Mouse (Mus musculus): ENCODE data around the gene Esr2.

Gene Esr2

DNA sequence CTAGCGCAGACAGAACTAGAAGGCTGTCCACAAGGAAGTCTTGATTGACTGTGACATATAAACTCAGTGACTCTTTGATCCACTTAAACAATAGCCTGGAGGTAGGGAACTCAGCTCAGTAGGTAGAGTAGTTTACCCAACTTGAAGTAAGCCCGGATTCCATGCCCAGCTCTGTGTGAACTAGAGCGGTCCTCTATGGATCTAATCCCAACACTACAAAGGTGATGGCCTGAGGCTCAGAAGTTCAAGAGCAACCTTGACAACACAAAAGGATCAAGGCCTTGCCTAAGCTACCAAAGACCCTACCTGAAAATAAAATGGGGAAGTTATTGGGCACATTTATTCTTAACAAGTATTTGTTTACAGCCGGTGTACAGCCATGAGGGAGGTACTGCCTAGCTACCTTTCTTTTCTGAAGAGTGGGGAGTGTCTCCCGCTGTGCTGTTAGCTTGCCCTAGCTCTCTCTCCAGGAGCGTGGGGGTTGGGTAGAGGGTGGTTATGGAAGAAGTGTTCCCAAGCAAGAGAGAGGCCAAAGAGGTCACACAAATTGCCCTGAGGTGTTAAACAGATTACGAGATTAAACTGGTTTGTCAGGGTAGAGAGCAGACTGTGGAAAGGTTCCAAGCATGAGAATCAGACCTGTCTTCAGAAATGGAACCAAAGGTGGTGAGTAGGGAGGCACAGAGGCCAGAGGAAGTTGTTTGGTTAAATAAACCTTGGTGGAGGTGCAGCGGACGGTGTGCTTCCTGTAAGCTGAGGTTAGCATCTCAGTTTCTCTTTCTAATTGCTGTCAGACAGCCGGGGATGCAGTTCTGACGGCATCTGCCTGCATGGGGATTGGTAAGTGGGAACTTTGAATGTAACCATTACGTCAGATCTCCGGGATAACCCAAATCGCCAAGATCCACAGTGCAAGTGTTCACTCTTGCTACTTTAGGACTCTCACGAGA is 90.8 kb downstream of the Esr2 start:
- peak; percentile 33 to 34 for DNase-seq (ENCODE audit: low spot score in 2 of 2)

DNA sequence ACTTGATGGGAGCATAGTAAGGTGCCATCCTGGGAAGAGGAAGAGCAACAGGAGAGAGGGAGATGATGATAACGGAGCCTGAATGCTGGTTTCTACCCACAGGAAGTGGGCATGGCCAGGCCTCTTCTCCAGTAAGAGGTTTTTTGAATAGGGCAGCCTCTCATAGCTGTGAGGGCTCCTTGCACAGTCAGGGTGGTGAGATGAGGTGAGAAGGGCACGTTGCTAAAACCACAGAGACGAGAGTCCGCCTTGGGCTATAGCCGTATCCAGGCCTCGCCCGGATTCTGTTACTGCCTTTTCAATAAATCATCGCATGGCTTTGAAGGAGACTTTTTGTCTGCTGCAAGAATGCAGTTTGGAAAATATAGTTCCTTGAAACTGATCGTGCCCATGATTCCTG is 92.0 kb downstream of the Esr2 start:
- no peak for DNase-seq (ENCODE audit: low spot score in 2 of 2)

DNA sequence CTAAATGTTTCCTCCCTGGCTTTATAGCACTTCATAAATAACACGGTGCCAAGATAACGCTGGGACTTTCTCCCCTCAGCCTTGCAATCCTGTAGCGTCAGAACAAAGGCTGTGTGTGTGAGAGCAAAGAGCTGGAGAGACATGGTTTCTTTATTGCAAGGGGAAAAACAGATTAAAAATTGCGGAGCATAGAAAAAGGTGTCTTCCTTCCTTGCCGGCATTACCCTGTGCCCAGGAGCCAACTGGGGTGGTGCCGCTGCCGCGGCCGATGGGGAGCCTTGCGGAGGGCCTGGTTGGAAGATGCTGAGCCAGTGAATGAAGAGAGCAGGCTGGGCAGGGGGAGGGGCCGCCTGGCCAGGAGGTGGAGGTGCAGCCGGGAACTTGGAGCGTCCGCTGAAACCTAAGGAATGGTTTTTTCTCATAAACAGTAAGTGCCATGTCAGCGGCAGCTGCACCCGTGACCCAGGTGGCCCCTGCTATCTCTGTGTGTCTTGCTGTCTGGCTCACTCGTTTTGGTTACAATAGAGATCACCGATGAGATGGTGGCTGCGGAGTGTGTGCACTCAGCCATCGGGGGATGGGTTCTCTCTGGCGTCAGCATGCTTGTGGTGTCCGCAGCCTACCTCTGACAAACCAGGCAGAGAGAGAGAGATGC is 95.4 kb downstream of the Esr2 start:
- no peak for DNase-seq (ENCODE audit: low spot score in 2 of 2)

DNA sequence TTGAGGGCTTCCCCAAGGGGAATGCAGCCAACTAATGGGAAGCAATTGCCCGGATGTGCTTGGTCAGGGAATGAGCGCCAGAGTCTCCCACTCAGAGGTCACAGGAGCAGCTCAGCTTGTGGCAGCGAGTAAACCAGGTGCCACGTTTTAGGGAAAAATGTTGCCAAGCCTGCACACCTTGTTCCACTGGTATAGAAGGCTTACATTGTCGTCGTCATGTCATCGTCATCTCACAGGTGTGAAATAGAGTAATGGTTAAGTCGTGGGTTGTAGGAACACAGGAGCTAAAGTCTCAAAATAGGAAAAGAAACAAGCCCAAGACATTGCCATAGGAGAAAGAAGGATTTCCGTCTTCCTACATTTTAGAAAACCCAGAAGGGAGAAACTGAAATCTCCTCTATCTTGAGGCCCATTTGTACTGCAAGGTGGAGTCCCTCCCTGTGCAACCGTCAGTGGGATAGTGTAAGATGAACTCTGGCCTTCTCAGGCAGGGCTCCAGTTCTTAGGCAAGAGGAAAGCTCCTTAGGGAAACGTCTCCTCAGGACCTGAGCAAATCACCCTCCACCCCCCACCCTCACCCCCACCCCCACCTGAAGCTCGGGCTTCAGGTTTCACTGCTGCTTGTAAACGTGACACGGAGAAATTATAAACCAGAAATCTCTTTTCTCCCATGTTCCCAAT is 96.0 kb downstream of the Esr2 start:
- DNase-seq (ENCODE audit: low spot score in 2 of 2): peak in 1 of 2 experiments; percentile 52

DNA sequence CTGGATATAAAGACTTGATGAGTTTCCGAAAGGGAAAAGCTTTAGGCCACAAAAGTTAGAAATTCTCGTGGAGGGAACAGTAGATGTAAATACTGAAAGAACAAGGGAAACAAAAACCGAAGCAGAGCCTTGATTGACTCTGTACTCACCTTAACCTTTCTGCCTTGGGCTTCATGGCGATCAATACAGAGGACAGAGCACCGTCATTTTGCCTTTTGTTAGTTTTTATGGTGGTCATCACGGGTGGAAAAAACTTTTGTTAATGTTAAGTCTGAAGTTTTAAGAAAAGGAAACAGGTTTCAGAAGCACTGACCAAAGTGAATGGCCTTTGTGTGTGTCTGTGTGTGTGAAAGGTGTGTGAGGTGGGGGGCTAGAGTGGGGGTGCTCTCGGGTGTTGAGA is 103.1 kb downstream of the Esr2 start:
- no peak for DNase-seq (ENCODE audit: low spot score in 2 of 2)

DNA sequence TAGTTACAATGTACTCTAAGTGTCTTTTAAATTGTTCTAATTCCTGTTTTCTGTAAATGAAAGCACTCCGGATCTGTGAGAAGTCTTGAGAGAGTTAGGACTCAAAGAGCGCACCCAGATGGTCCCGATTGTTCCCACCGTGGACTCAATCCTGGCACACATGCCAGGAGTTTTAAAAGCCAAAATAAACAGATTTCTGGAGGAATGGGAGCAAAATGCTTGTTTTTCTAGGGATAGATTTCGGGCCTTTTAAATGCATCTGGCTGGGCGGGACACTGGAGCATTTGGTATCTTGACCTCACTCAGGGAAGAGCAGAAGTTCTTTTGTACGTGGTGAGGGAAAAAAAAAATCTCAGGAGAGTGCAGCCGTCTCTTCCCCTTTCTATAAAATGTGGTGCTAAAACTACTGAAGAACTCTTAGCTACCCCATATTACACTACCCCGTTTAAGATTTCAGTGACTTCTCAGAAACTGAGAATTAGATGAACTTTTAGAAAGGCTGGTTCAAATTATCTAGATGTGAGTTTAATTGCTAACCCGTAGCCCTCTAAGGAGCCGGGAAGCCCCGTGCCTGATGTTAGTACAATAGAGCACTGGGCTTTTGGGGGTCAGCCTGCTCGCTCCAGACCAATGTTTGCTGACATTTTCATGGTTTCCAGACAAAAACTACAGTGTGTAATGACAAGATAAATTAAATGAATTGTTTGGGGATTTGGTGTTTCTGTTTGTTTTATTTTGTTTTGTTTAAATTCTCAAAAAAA is 103.8 kb downstream of the Esr2 start:
- no peak for DNase-seq (ENCODE audit: low spot score in 2 of 2)

DNA sequence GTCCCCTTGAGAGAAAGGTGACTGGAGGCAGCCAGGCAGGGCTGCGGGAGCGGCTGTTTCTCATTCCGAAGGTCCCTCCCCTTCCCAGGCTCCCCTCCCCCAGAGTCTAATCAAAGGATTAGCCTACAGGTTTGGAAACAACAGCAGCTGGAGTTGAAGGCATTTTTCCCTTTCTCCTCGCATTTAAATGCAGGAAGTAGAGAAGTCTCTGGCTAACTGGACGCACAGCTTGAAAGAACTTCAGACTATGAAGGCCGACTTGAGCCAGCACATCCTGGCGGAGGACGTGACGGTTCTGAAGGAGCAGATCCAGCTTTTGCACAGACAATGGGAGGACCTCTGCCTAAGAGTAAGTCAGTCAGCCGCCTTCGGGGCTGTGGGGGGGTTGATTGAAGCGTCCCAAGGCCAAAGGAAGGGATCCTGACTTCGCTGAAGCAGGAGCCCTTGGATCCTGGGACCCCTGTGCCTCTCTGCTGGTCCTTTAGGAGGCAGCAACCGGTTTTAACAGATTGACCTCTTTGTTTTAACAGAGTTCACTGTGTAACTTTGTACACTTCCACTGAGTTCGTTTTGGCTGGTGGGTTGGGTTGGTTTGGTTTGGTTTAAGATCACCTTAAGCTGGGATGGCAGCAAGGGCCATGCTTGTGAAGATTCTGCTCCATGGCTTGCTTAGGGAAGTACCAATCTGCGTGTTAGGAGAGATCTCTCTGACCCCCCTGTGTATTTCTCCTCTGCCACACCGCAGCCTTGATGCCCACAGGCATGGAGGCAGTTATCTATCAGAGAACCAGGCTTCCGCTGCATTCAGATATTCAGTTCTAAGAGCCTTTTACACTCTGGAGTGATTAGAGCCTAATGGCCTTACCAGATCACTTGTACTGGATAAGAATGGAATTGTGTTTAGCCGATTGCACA is 104.9 kb downstream of the Esr2 start:
- no peak for DNase-seq (ENCODE audit: low spot score in 2 of 2)
